24 mouse cellular contexts compared by ENCODE assay signal in the genomic region with DNA sequence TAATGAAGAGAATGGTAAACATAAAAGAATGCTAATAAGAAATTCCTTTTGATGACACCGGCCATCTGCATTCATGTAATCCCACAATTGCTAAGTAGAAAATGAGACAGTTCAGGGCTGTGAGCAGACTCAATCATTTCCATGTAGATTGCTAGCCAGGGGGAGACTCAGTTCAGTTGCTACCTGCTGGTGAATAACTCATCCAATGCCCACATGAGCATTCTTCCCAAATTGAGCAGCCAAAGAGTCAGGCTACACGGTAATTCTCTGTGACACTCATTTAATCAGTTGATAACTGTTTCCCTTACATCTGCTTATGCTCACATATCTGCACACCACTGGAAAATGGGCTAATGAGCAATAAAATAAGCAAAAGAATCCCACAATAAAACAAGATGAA.
DNase-seq lines count a peak whose midpoint lies in the region; ATAC-seq and TF ChIP-seq lines count a peak whose summit lies in the region.
"Had no signal": no experiment of that assay in that cellular context is flagged by ENCODE, and none has a peak within 500 bp of the region (broad histone marks: within the 10 kb centered on the region; RNA-seq: fewer than 3 reads in every experiment).

No protein-coding gene starts in this region.

- H3K9ac ChIP-seq in hindbrain, embryonic 14.5 days: no peak overlapping the region
- no peak overlapping the region for H3K9ac ChIP-seq in hindbrain, embryonic 12.5 days
- no peak overlapping the region for H3K9ac ChIP-seq in midbrain, postnatal 0 days (replicated peaks; ENCODE audit: low read length, poor library complexity, severe bottlenecking)
- H3K9ac ChIP-seq in intestine, embryonic 15.5 days: no peak overlapping the region
- H3K9ac ChIP-seq: embryonic facial prominence, embryonic 12.5 days; embryonic facial prominence, embryonic 15.5 days; forebrain, postnatal 0 days had no signal

- peak; percentile 51; the same call in 1 of the 2 replicates for ATAC-seq in hindbrain, embryonic 14.5 days (ENCODE audit: low FRiP score)
- no peak for ATAC-seq in hindbrain, embryonic 12.5 days (ENCODE audit: low FRiP score)
- no peak for ATAC-seq in midbrain, postnatal 0 days (ENCODE audit: low FRiP score)
- ATAC-seq in intestine, embryonic 15.5 days: no peak
- ATAC-seq: forebrain, embryonic 14.5 days; forebrain, postnatal 0 days; hindbrain, embryonic 16.5 days; inflammation-experienced regulatory T-cells, adult 6 months; Patski had no signal

- H3K27ac ChIP-seq in hindbrain, embryonic 14.5 days: no peak overlapping the region
- H3K27ac ChIP-seq in hindbrain, embryonic 12.5 days: no peak overlapping the region
- H3K27ac ChIP-seq in midbrain, postnatal 0 days (ENCODE audit: low read depth, low read length): no peak overlapping the region
- H3K27ac ChIP-seq in midbrain, embryonic 10.5 days (replicated peaks): no peak overlapping the region
- H3K27ac ChIP-seq in intestine, embryonic 15.5 days: no peak overlapping the region
- H3K27ac ChIP-seq: embryonic facial prominence, embryonic 12.5 days; embryonic facial prominence, embryonic 15.5 days; gastrocnemius, adult 2 months had no signal

- DNase-seq in hindbrain, embryonic 14.5 days (ENCODE audit: low spot score): peak; percentile 26
- peak; percentile 10 for DNase-seq in midbrain, postnatal 0 days (ENCODE audit: low spot score)
- DNase-seq in midbrain, embryonic 10.5 days (ENCODE audit: low spot score): no peak
- peak; percentile 86 for DNase-seq in Muller cell, postnatal 12 days (ENCODE audit: inconsistent ontology term)
- DNase-seq: adrenal gland, postnatal 10 days; adrenal gland, postnatal 36 days; cerebellum, adult 11 months; cerebellum, adult 2 months; cerebellum, adult 9-11 months; cerebellum, postnatal 25 days; forebrain, postnatal 0 days; gastrocnemius, adult 2 months; gastrocnemius, postnatal 14 days; heart, adult 11 months; heart, postnatal 36 days had no signal

- 61% methylated on average over 2 of the region's 2 CpGs for WGBS in hindbrain, embryonic 14.5 days
- whole genome bisulfite sequencing in hindbrain, embryonic 12.5 days: 92% methylated on average over 2 of the region's 2 CpGs
- WGBS in midbrain, postnatal 0 days: 53% methylated on average over 2 of the region's 2 CpGs
- WGBS in midbrain, embryonic 10.5 days: 83% methylated on average over 2 of the region's 2 CpGs
- WGBS in intestine, embryonic 15.5 days: 58% methylated on average over 2 of the region's 2 CpGs

- no peaks in the 10 kb centered on the region for H3K9me3 ChIP-seq in hindbrain, embryonic 14.5 days (ENCODE audit: control insufficient read depth, low read length)
- no peaks in the 10 kb centered on the region for H3K9me3 ChIP-seq in hindbrain, embryonic 12.5 days (replicated peaks)
- no peaks in the 10 kb centered on the region for H3K9me3 ChIP-seq in midbrain, postnatal 0 days (ENCODE audit: low read length)
- H3K9me3 ChIP-seq in midbrain, embryonic 10.5 days (replicated peaks): no peaks in the 10 kb centered on the region
- no peaks in the 10 kb centered on the region for H3K9me3 ChIP-seq in intestine, embryonic 15.5 days
- H3K9me3 ChIP-seq: embryonic facial prominence, embryonic 12.5 days; embryonic facial prominence, embryonic 15.5 days had no signal

- H3K36me3 ChIP-seq in hindbrain, embryonic 14.5 days (replicated peaks; ENCODE audit: control insufficient read depth, insufficient read depth): no peaks in the 10 kb centered on the region
- H3K36me3 ChIP-seq in hindbrain, embryonic 12.5 days: no peaks in the 10 kb centered on the region
- H3K36me3 ChIP-seq in midbrain, postnatal 0 days (ENCODE audit: insufficient read depth, low read length): no peaks in the 10 kb centered on the region
- no peaks in the 10 kb centered on the region for H3K36me3 ChIP-seq in midbrain, embryonic 10.5 days
- H3K36me3 ChIP-seq in intestine, embryonic 15.5 days: no peaks in the 10 kb centered on the region
- H3K36me3 ChIP-seq: embryonic facial prominence, embryonic 12.5 days; embryonic facial prominence, embryonic 15.5 days had no signal

- H3K27me3 ChIP-seq in hindbrain, embryonic 14.5 days (ENCODE audit: control insufficient read depth, insufficient read depth, low read length): no peaks in the 10 kb centered on the region
- no peaks in the 10 kb centered on the region for H3K27me3 ChIP-seq in hindbrain, embryonic 12.5 days
- no peaks in the 10 kb centered on the region for H3K27me3 ChIP-seq in midbrain, postnatal 0 days (ENCODE audit: insufficient read depth, low read length)
- H3K27me3 ChIP-seq in midbrain, embryonic 10.5 days (ENCODE audit: low read depth, poor library complexity, severe bottlenecking): no peaks in the 10 kb centered on the region
- H3K27me3 ChIP-seq in intestine, embryonic 15.5 days (replicated peaks): no peaks in the 10 kb centered on the region
- H3K27me3 ChIP-seq: embryonic facial prominence, embryonic 12.5 days; embryonic facial prominence, embryonic 15.5 days; Patski had no signal

- no peak overlapping the region for H3K4me3 ChIP-seq in hindbrain, embryonic 14.5 days (replicated peaks; ENCODE audit: low read length)
- no peak overlapping the region for H3K4me3 ChIP-seq in hindbrain, embryonic 12.5 days
- H3K4me3 ChIP-seq in midbrain, postnatal 0 days (ENCODE audit: low read depth, low read length): no peak overlapping the region
- H3K4me3 ChIP-seq in midbrain, embryonic 10.5 days: no peak overlapping the region
- no peak overlapping the region for H3K4me3 ChIP-seq in intestine, embryonic 15.5 days (replicated peaks)
- H3K4me3 ChIP-seq: embryonic facial prominence, embryonic 12.5 days; embryonic facial prominence, embryonic 15.5 days; gastrocnemius, adult 2 months had no signal

- TF ChIP-seq CTCF in midbrain, postnatal 0 days (IDR thresholded peaks at IDR 0.05): peak; percentile 15; the same call in 1 of the 2 replicates

- no peaks in the 10 kb centered on the region for H3K4me1 ChIP-seq in hindbrain, embryonic 14.5 days (replicated peaks; ENCODE audit: control insufficient read depth, insufficient read depth, low read length)
- no peaks in the 10 kb centered on the region for H3K4me1 ChIP-seq in hindbrain, embryonic 12.5 days
- no peaks in the 10 kb centered on the region for H3K4me1 ChIP-seq in midbrain, postnatal 0 days (ENCODE audit: insufficient read depth, low read length)
- H3K4me1 ChIP-seq in midbrain, embryonic 10.5 days: no peaks in the 10 kb centered on the region
- H3K4me1 ChIP-seq in intestine, embryonic 15.5 days (replicated peaks): no peaks in the 10 kb centered on the region
- H3K4me1 ChIP-seq: embryonic facial prominence, embryonic 12.5 days; embryonic facial prominence, embryonic 15.5 days had no signal

- H3K4me2 ChIP-seq in hindbrain, embryonic 14.5 days (replicated peaks): no peak overlapping the region
- no peak overlapping the region for H3K4me2 ChIP-seq in hindbrain, embryonic 12.5 days (replicated peaks)
- H3K4me2 ChIP-seq in midbrain, postnatal 0 days (ENCODE audit: low read depth, low read length, poor library complexity, severe bottlenecking): no peak overlapping the region
- H3K4me2 ChIP-seq in intestine, embryonic 15.5 days (replicated peaks): no peak overlapping the region
- H3K4me2 ChIP-seq: embryonic facial prominence, embryonic 12.5 days; embryonic facial prominence, embryonic 15.5 days; heart, embryonic 11.5 days had no signal
